Mouse (Mus musculus): ENCODE results near the gene Olfr624. TPM values are rescaled to one million over a fixed set of nuclear protein-coding genes. Genes with fewer than 3 reads are reported as not detected.

Gene Olfr624
- polyA plus RNA-seq (2012; rRNA removed; ENCODE audit: low replicate concordance) = not detected in 2 replicates

GRCm38 (mm10) chr7:103671091-103671490 is at the start of gene Olfr624:
Gene Olfr624 (minus strand): TSS chr7:103671191.

GRCm38 (mm10) chr7:103714371-103714770 is 43.4 kb upstream of the Olfr624 start, which contains the start of gene Olfr243:
Gene Olfr243 (plus strand): TSS chr7:103714671.

GRCm38 (mm10) chr7:103682420-103682819 is 11.4 kb upstream of the Olfr624 start, which contains the start of gene Olfr625-ps1:
Gene Olfr625-ps1 (plus strand): TSS chr7:103682720.

GRCm38 (mm10) chr7:103663598-103663997 is 7.4 kb downstream of the Olfr624 start, which contains the start of gene Olfr623:
Gene Olfr623 (minus strand): TSS chr7:103663698.

GRCm38 (mm10) chr7:103642602-103643001 is 28.4 kb downstream of the Olfr624 start, which contains the start of gene Olfr622:
Gene Olfr622 (minus strand): TSS chr7:103642702.

Other genes starting within 250 kb of the Olfr624 start
- gene Olfr605, start 225.8 kb downstream of the Olfr624 start, polyA plus RNA-seq (2012; rRNA removed; ENCODE audit: low replicate concordance) = not detected in 2 replicates
- gene Olfr606, start 222.1 kb downstream of the Olfr624 start, polyA plus RNA-seq (2012; rRNA removed; ENCODE audit: low replicate concordance) = not detected in 2 replicates
- not detected in 2 replicates for gene Olfr607, start 207.0 kb downstream of the Olfr624 start, polyA plus RNA-seq (2012; rRNA removed; ENCODE audit: low replicate concordance)
- not detected in 2 replicates for gene Olfr608, start 201.3 kb downstream of the Olfr624 start, polyA plus RNA-seq (2012; rRNA removed; ENCODE audit: low replicate concordance)
- gene Olfr609, start 173.1 kb downstream of the Olfr624 start, polyA plus RNA-seq (2012; rRNA removed; ENCODE audit: low replicate concordance) = not detected in 2 replicates
- not detected in 2 replicates for gene Olfr610, start 159.1 kb downstream of the Olfr624 start, polyA plus RNA-seq (2012; rRNA removed; ENCODE audit: low replicate concordance)
- gene Olfr611, start 150.3 kb downstream of the Olfr624 start, polyA plus RNA-seq (2012; rRNA removed; ENCODE audit: low replicate concordance) = not detected in 2 replicates
- gene Olfr612, start 128.5 kb downstream of the Olfr624 start, polyA plus RNA-seq (2012; rRNA removed; ENCODE audit: low replicate concordance) = not detected in 2 replicates
- not detected in 2 replicates for gene Olfr613, start 123.1 kb downstream of the Olfr624 start, polyA plus RNA-seq (2012; rRNA removed; ENCODE audit: low replicate concordance)
- gene Olfr615, start 115.1 kb downstream of the Olfr624 start, polyA plus RNA-seq (2012; rRNA removed; ENCODE audit: low replicate concordance) = not detected in 2 replicates
- not detected in 2 replicates for gene Olfr616, start 102.0 kb downstream of the Olfr624 start, polyA plus RNA-seq (2012; rRNA removed; ENCODE audit: low replicate concordance)
- not detected in 2 replicates for gene Olfr617, start 98.1 kb downstream of the Olfr624 start, polyA plus RNA-seq (2012; rRNA removed; ENCODE audit: low replicate concordance)
- not detected in 2 replicates for gene Olfr618, start 81.1 kb downstream of the Olfr624 start, polyA plus RNA-seq (2012; rRNA removed; ENCODE audit: low replicate concordance)
- gene Olfr619, start 70.6 kb downstream of the Olfr624 start, polyA plus RNA-seq (2012; rRNA removed; ENCODE audit: low replicate concordance) = not detected in 2 replicates
- not detected in 2 replicates for gene Olfr620, start 58.7 kb downstream of the Olfr624 start, polyA plus RNA-seq (2012; rRNA removed; ENCODE audit: low replicate concordance)
- not detected in 2 replicates for gene Olfr622, start 28.5 kb downstream of the Olfr624 start, polyA plus RNA-seq (2012; rRNA removed; ENCODE audit: low replicate concordance)
- gene Olfr623, start 7.5 kb downstream of the Olfr624 start, polyA plus RNA-seq (2012; rRNA removed; ENCODE audit: low replicate concordance) = not detected in 2 replicates
- gene Olfr625-ps1, start 11.5 kb upstream of the Olfr624 start, polyA plus RNA-seq (2012; rRNA removed; ENCODE audit: low replicate concordance) = not detected in 2 replicates
- gene Olfr243, start 43.5 kb upstream of the Olfr624 start, polyA plus RNA-seq (2012; rRNA removed; ENCODE audit: low replicate concordance) = not detected in 2 replicates
- gene Olfr628, start 59.2 kb upstream of the Olfr624 start, polyA plus RNA-seq (2012; rRNA removed; ENCODE audit: low replicate concordance) = not detected in 2 replicates
- gene Olfr629, start 73.8 kb upstream of the Olfr624 start, polyA plus RNA-seq (2012; rRNA removed; ENCODE audit: low replicate concordance) = not detected in 2 replicates
- gene Olfr630, start 86.1 kb upstream of the Olfr624 start, polyA plus RNA-seq (2012; rRNA removed; ENCODE audit: low replicate concordance) = not detected in 2 replicates
- gene Olfr69, start 100.4 kb upstream of the Olfr624 start, polyA plus RNA-seq (2012; rRNA removed; ENCODE audit: low replicate concordance) = not detected in 2 replicates
- gene Olfr68, start 108.5 kb upstream of the Olfr624 start, polyA plus RNA-seq (2012; rRNA removed; ENCODE audit: low replicate concordance) = not detected in 2 replicates
- not detected in 2 replicates for gene Olfr67, start 120.6 kb upstream of the Olfr624 start, polyA plus RNA-seq (2012; rRNA removed; ENCODE audit: low replicate concordance)
- gene Hbb-bt, start 142.8 kb upstream of the Olfr624 start, polyA plus RNA-seq (2012; rRNA removed; ENCODE audit: low replicate concordance) = 34.6 and 126 TPM in 2 replicates
- gene Hbb-bs, start 156.9 kb upstream of the Olfr624 start, polyA plus RNA-seq (2012; rRNA removed; ENCODE audit: low replicate concordance) = 335 and 1,183 TPM in 2 replicates
- gene Hbb-bh2, start 169.3 kb upstream of the Olfr624 start, polyA plus RNA-seq (2012; rRNA removed; ENCODE audit: low replicate concordance) = not detected in 2 replicates
- not detected in 2 replicates for gene Hbb-bh1, start 172.0 kb upstream of the Olfr624 start, polyA plus RNA-seq (2012; rRNA removed; ENCODE audit: low replicate concordance)
- not detected in 2 replicates for gene Hbb-y, start 182.0 kb upstream of the Olfr624 start, polyA plus RNA-seq (2012; rRNA removed; ENCODE audit: low replicate concordance)
- gene Olfr66, start 215.1 kb upstream of the Olfr624 start, polyA plus RNA-seq (2012; rRNA removed; ENCODE audit: low replicate concordance) = not detected in 2 replicates
- not detected in 2 replicates for gene Olfr64, start 223.3 kb upstream of the Olfr624 start, polyA plus RNA-seq (2012; rRNA removed; ENCODE audit: low replicate concordance)
- gene Olfr65, start 232.3 kb upstream of the Olfr624 start, polyA plus RNA-seq (2012; rRNA removed; ENCODE audit: low replicate concordance) = not detected in 2 replicates